ENCODE assay signal across 8 mouse cellular contexts in the genomic region with DNA sequence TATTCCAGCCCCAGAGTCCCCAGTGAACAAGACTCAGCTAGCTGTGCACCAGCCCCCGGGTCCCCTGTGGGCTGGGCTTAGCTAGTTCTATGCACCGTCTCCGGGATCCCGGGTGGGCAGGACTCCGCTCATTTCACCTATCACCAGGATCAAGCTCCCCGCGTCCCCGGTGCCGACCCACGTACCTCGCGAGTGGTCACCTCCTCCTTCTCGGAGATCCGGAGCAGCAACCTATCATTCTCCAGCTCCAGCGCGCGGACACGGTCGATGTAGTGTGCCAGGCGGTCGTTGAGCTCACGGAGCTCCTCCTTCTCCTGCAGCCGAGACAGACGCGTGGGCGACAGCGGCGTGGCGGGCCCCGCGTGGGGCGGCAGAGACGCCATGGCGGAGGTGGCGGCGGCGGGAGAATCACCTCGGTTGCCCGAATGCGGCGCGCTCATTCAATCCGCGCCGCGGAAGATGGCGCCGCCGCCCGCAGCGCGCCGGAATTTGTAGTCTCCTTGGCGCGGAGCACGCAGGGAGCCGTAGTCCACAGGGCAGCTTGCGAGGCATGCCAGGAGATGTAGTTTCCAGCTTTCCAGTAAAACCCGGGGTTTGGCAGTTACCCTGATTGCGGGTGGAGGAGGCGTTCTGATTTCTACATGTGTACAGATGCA. TPM values are rescaled to one million over a fixed set of nuclear protein-coding genes. Genes with fewer than 3 reads are reported as not detected.
DNase-seq lines count a peak whose midpoint lies in the region; ATAC-seq lines count a peak whose summit lies in the region.

A gene (minus strand): TSS at position 467 of the 656 bp plus-strand sequence.

- peaks cover 36% of the 10 kb centered on the region for H3K36me3 ChIP-seq in limb, embryonic 10.5 days
- H3K36me3 ChIP-seq in midbrain, embryonic 11.5 days (ENCODE audit: control insufficient read depth, insufficient read depth, low read length), result 0 out of 2 replicates have a peak, but pooled peaks cover 2% of the 10 kb centered on the region

- peak within 1 kb of the TSS; percentile 86 for H3K9ac ChIP-seq in midbrain, embryonic 11.5 days (ENCODE audit: low read length)

- no peaks in the 10 kb centered on the region for H3K9me3 ChIP-seq in limb, embryonic 10.5 days (replicated peaks)
- no peaks in the 10 kb centered on the region for H3K9me3 ChIP-seq in midbrain, embryonic 11.5 days (ENCODE audit: control insufficient read depth, low read length)

- peaks cover 42% of the 10 kb centered on the region for H3K4me1 ChIP-seq in limb, embryonic 10.5 days
- H3K4me1 ChIP-seq in midbrain, embryonic 11.5 days (ENCODE audit: control insufficient read depth, insufficient read depth, low read length), result peaks cover 11% of the 10 kb centered on the region; the same call in 1 of the 2 replicates

- peak; percentile 84 for DNase-seq in layer of hippocampus, adult 11-12 months (ENCODE audit: low spot score)
- DNase-seq in layer of hippocampus, adult 9-10 months (ENCODE audit: low spot score), result no peak
- peak; percentile 89 for DNase-seq in embryo, embryonic 10 days (ENCODE audit: low spot score)
- peak in 1 of 2 experiments; percentile 77 for DNase-seq in gastrocnemius, postnatal 4 days (ENCODE audit: low spot score in 2 of 2)
- DNase-seq in kidney, adult 11 months, result peak; percentile 60
- peak; percentile 79 for DNase-seq in limb, embryonic 10.5 days (ENCODE audit: low spot score)
- DNase-seq in midbrain, embryonic 11.5 days (ENCODE audit: low spot score, missing footprints), result peak; percentile 96
- peak; percentile 56 for DNase-seq in skeletal muscle tissue, adult 2 months (ENCODE audit: low read depth, low spot score)

- H3K4me3 ChIP-seq in limb, embryonic 10.5 days, result peak within 1 kb of the TSS; percentile 75
- peak within 1 kb of the TSS; percentile 67 for H3K4me3 ChIP-seq in midbrain, embryonic 11.5 days (ENCODE audit: low read depth, low read length)

- peaks cover 9% of the 10 kb centered on the region for H3K27me3 ChIP-seq in limb, embryonic 10.5 days (ENCODE audit: low read depth, poor library complexity, severe bottlenecking)
- no peaks in the 10 kb centered on the region for H3K27me3 ChIP-seq in midbrain, embryonic 11.5 days (ENCODE audit: control insufficient read depth, insufficient read depth, low read length)

- H3K27ac ChIP-seq in limb, embryonic 10.5 days, result peak within 1 kb of the TSS; percentile 86
- peak within 1 kb of the TSS; percentile 5; the same call in 1 of the 2 replicates for H3K27ac ChIP-seq in midbrain, embryonic 11.5 days (ENCODE audit: low read depth, low read length)

- ATAC-seq in midbrain, embryonic 11.5 days (ENCODE audit: low FRiP score), result peak; percentile 61

- peak within 1 kb of the TSS; percentile 98 for H3K4me2 ChIP-seq in midbrain, embryonic 11.5 days

- WGBS in limb, embryonic 10.5 days, result under 1% methylated on average over 61 of the region's 61 CpGs
- under 1% methylated on average over 61 of the region's 61 CpGs for WGBS in midbrain, embryonic 11.5 days

RNA-seq across cellular contexts. Expression of the gene that starts here (rescaled TPM):
- 10 to 100 TPM; 46.8 to 50.5 TPM for total RNA-seq in gastrocnemius, postnatal 4 days (2021)
- polyA plus RNA-seq in limb, embryonic 10.5 days (2016; fragmentation: Nextera tagmentation; extraction: Ambion mirVana), result 85.0 and 85.4 TPM in 2 replicates
- polyA plus RNA-seq in midbrain, embryonic 11.5 days (2014; fragmentation: Nextera tagmentation; extraction: Ambion mirVana), result 19.4 and 19.7 TPM in 2 replicates
